Mouse (Mus musculus) adrenal gland, adult 18-20 months (tissue): ENCODE data around the gene Ahnak2. TPM values are rescaled to one million over a fixed set of nuclear protein-coding genes. Genes with fewer than 3 reads are reported as not detected.
A peak's percentile ranks its signal among the peaks of the same experiment; 100 is the strongest.

Experiments
- DNase-seq, 2 experiments: peaks; one replicate each; pipeline ENCODE4 v3.0.0; 2021 to 2022; ENCODE audit warnings: low spot score in 2 of 2
- total RNA-seq, 2 experiments: library from RNA; stranded (reverse); gene quantifications; 1 replicate in 1 of 2; 2 replicates in 1 of 2; pipeline ENCODE4 v1.2.3; 2021

Gene Ahnak2
- total RNA-seq, 2 experiments from 2014 or later, result 4.2 to 9.4 TPM

DNA sequence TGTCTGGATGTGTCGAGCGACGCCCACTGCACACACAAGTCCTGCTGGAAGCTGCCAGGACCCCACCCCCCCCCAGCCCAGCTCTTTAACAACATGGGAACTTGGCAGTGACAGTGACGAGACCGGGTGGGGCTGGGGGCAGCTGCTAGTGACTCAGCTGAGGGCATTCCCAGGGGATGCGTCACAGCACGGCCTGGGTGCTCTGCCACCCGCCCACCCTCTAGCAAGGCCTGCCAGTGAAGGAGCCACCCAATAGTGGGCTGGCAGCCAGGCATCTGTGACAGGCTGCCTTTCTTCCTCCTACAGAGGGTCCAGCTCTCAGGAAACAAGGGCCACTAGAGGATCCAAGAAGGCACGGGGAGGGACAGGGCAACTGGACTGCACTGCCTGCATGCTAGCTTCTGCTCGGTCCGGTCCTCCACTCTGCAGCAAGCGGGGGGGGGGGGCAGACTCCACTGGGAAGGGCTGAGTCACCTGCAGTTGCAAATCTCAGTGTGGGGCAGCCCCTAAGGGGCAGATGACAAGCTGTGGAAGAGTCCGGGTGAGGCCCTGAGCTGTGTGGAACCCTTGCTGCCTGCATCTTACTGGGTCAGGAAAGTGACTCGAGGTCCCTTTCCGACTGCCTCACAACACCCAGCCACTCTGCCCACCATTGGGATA is 4.7 kb downstream of the Ahnak2 start:
- peak; percentile 53 for DNase-seq

DNA sequence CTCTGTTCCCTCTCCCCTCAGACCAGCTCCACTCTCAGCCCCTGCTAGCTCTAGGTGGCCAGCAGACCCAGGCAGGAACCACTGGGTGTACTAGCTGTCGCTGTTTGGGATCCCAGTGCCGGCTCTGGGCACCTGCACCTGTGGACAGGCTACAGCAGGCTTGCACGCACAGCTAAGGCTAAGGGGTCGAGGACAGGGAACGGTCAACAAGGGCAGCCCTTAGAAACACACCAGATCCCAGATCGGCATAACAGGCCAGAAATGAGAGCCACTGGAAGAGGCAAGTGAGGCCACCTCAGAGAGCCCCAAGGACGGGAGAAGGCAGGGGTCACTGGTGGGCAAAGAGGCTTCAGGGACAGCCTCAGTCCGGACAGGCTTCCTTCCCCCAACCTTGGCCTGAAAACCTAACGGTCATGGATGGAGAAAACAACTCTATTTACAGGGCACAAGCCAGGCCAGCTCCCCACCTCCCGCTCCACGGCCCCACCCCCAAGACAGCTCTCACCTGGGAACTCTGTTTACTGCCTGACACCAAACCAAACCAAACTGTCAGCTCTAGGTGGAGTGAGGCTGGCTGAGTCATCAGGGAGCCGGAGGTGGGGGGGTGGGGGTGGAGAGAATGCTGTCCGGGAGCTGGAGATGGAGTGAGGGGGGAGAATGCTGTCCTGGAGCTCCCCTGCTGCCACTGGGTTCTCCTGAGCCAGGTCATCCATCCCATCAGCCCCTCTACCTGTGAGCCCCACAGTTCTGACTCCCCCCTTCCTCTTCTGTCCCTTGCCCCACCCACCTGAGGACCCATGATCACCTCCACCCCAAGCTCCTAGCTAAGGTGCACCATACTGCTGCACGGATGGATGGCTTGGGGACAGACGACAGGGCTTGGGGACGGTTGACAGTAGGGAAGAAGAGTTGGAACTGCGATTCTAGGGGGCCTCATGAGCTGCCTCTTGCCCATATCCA is 5.6 kb downstream of the Ahnak2 start:
- no peak for DNase-seq

DNA sequence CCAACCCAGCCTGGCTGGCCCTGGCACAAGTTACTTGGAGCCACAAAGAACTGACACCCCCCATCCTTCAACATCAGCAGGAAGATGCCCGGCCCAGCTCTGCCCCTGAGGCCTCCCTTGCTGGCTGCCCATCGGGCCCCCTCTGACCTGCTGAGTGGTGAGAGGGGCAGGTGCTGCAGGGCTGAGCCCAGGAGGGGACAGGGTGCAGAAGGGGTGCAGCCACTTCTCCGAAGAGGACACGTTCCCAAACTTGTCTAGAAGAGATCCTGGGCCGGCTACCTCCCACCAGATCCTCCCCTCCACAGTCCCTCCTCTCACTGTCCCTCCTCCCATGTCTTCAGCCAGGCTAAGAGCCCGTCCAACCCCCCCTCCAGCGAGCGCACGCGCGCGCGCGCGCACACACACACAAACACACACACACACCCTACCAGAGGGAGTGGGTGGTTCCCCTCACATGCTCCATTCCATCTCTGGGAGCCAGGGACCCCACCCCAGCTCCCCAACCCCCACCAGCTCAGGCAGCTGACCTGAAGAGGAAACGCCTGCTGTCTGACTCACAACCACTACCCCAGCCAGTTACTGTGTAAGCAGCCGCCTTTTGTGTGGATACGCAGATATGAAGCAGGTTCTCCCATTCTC is 6.9 kb downstream of the Ahnak2 start:
- no peak for DNase-seq

DNA sequence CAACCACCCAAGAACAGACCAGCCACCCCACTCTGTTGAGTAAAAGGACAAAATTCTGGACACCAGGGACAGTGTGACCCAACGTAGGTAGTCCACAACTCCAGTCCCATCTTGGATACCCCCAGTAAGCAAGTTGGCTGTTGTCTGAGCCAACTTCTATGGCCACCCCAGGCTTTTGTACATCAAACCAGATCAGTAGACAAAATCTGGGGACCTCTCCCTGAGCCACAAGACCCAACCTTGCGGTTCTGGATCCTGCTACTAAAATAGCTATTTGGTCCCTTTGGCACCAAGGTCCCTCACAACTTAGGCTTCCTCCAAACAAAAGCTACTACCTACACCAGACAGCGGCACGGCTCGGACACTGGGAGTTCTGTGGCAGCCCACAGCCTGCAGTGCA is 7.5 kb downstream of the Ahnak2 start:
- DNase-seq, result no peak

DNA sequence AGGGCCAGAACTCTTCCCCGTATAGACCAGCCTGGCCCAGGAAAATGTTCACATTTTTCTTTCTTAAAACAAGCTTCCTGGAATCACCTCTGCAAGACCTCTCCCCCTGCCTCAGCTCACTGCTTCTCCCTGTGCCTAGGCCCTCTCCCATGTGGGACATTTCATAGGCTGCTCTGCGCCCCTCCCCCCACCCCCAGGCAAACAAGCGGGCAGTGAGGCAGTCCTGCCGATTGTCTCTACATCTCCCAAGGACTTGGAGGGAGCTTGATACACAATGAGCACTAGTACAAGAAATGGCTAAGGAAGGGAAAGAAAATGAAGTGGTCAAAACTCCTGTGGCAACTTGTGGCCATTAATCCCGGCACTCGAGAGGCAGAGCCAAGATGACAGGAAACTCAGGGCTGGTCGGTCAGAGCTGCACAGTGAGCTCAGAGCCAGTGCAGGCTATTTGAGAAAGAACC is 8.1 kb downstream of the Ahnak2 start:
- DNase-seq, result no peak

DNA sequence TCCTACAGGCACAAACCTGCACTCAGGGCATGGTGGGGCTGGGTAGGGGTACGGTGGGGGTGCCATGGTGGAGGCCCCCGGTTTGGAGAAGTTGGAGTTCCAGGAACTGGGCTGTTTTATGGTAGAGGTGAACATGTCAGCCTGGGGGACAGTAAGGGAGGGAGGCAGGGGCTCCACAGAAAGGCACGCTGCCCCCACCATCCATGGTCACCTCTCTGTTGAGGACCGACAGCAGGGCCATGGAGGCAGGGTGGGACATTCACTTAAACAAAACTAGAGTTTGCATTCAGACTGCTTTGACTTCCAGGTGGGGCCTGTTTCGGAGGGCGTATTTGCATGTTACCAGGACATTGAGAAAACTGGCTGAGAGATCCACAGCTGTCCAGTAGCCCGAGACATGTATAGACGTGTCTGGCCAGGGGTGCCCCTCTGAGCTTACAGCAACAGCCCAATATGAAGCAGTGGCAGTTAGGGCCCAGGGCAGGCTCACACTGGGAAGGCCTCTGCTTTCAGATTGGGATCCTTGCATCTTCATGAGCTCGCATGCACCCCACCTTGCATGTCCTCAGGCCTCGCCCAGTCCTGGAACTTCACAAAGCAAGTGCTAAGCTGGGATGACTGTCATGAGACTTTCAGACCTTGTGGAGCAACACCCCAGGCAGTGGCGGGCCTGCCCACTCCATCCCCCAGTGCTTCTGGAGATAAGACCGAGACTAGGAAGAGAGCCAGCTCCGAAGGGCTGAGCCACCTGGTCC is 8.7 kb downstream of the Ahnak2 start:
- DNase-seq, result no peak

DNA sequence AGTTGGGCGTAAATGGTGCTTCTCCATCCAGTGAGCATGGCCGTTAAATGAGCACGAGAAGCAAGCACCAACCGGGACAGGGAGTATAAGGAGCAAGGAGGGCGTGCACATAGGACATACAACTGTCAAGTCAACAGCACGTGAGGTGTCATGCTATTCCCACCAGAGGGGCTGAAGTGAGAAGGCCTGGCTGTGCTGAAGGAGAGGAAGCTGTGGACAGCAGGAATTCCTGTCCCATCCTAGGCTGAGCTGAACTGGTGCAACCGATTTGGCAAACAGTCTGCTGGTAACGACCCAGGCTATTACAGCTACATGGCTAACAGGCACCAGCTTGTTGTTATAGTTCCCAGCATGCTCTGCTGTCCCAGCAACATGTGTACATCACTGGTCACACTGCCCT is 11.4 kb downstream of the Ahnak2 start:
- no peak for DNase-seq

DNA sequence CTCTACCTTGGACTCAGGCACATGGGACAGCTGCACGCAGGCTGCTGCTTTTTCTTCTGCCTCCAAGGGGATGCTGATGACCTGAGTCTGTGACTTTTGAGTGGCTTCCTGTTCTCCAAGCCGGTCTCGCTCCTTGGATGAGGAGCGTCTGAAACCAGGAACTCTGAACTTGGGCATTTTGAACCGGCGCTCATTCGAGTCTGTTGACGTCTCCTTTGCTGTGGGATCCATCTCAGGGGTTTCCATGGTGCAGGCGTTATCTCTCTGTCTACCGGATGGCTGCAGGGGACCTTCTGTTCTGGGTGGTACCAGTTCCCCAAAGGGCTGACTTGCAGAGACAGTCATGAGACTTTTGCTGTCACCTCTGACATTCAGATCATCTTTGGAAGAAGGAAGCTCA is 28.0 kb downstream of the Ahnak2 start:
- no peak for DNase-seq

DNA sequence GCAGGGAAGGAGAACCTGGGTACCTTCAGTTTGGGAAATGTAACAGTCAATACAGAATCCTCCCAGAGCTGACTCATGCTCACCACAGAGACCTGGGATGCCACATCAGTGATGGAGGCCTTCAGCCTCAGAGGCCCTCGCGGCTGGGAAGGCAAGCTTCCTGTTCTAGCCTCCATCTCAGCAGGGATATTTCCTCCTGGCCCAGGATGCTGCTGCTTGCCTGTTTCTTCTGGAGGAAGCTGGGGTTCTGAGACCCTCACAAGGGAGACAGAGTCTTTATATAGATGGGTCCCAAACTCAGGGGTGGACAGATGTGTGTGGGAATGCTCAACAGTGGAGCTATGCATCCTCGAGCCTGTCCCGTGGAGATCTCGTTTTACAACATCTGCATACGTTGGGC is 28.4 kb downstream of the Ahnak2 start:
- DNase-seq, result peak in 1 of 2 experiments; percentile 10

DNA sequence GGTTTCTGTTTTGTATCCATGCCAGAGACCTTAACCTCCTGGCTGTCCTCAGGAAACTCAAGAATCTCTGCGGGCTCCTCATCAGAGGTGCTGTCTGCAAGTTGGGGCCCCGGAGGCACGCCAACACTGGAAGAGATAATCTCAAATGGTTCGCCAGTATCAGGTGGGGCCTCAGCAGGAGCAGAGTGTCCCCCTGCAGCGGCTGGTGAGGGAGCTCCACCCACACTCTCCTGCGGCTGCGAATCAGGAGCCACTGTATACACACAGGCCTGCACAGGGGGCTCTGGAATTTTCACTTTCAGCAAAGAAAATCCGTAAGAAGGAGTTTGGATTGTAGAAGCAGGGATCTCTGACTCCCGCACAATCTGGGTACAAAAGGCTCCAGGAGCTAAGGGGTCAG is 29.1 kb downstream of the Ahnak2 start:
- peak in 1 of 2 experiments; percentile 16 for DNase-seq

DNA sequence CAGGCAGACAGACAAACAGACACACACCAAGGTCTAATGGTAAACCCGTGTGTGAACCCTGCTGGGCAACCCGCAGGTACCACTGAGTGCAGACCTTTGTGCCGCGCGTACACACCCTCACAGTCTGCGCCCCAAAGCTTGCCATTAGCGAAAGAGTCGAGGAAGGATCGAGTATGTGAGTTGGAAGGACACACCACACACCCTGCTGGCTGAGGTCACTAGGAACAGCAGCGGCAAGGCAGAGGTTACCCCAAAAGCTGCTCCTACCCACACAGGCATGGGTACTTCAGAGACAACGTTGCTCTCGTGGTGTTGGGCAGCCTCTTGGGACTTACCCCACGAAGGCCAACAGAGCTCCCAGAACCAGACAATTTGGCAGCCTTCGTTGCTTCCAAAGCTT is 30.2 kb downstream of the Ahnak2 start:
- peak in 1 of 2 experiments; percentile 4 for DNase-seq

DNA sequence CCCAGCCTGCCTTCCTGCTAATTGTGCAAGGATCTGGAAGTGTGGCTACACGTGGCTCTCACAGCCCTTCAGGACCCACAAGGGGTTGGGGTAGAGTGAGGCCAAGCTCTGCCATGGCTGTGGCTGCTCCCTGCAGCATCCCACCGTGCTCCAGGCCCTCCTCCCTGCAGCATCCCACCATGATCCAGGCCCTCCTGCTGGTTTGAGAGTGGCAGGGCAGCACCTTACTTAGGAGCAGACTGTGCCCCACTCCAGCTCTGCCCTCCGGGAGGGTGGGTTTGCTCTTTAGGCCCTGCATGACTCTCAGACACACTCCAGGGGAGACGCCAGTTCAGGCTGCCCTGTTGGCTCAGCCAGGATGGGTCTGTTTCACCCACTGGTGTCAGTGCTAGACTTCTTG is 32.1 kb downstream of the Ahnak2 start:
- DNase-seq, result peak in 1 of 2 experiments; percentile 14

DNA sequence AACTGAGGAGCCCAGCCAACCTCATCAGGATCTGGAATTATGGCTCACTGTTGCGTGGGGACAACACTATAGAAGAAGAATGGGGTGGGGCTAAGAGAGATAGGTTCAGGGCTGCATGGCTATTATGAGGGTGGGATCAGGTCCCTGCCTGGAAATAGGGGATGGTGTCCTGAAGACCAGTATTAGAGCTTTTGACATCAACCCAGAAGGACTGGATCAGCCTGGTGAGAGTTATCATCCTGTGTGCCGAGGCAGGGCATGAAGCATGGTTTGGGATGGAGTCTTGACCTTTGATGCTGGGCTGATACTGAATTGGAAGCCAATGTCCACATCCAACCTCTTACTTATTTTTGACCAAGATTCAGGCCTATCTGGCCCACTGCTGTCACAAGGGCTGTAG is 32.7 kb downstream of the Ahnak2 start:
- peak in 1 of 2 experiments; percentile 14 for DNase-seq

DNA sequence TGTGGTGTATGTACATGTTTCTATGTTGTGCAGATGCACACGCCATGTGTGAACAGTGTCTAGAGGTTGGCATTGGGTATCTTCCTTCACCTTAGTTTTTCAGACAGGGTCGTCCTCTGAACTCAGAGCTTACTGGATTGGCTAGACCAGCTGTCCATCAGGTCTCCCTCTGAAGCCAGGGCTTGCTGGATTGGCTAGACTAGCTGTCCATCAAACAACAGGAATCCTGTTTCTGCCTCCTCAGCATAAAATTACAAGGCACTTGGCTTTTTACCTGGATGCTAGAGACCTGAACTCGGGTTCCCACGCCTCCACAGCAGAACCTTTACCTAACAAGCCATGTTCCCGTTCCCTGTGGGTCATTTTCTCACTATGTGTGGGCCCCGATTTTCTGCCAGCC is 33.4 kb downstream of the Ahnak2 start:
- DNase-seq, result peak in 1 of 2 experiments; percentile 9

DNA sequence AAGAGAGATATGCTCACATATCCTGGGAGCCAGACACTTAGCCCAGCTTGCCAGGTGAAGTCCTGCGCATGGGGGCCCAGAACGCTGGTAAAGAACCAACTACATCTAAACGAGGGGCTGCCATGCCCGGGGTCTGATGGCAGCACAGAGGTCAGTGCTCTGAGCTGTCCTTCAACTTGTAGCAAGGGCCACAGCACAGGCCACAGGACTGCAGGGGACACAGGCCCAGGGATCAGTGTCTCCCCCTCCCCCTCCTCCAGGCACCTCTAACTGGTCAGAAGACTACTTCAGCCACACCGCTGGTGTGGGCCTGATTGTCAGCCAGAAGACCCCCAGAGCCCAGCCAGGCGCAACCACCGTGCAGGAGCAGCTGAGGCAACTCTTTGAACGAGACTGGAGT is 34.3 kb downstream of the Ahnak2 start:
- DNase-seq, result no peak

DNA sequence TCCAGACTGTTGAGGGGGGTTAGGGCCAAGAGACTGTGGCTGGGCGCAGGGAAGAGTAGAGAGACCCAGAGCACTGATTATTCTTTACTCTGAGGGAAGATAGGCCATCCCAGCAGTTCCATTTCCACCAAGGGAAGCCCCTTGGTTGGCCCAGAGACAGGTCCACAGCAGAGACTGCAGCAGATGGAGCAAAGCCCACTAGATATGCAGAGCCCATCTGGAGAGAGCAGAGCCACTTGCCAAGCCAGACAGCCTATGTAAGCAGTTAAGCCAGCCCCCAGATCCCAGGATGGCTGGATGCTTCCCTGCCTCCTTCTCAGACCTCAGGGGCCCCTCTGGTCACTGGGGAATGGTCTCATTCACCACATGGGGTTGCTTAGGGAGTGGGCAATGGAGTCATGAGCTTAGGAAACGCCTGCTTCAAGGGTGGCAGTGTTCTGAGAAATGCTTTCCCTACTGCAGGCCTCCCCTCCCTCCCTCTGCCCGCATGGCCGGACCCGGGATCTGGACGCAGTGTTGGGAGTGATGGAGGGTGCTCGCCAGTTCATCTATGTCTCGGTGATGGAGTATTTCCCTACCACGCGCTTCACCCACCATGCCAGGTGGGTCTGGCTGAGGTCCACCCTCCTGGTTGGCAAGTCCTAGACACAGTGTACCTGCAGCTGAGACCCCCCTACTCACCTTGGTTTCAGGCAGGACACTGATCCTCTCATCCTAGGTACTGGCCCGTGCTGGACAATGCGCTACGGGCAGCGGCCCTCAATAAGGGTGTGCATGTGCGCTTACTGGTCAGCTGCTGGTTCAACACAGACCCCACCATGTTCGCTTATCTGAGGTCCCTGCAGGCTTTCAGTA is 35.2 kb downstream of the Ahnak2 start:
- DNase-seq, result peak in 1 of 2 experiments; percentile 15

DNA sequence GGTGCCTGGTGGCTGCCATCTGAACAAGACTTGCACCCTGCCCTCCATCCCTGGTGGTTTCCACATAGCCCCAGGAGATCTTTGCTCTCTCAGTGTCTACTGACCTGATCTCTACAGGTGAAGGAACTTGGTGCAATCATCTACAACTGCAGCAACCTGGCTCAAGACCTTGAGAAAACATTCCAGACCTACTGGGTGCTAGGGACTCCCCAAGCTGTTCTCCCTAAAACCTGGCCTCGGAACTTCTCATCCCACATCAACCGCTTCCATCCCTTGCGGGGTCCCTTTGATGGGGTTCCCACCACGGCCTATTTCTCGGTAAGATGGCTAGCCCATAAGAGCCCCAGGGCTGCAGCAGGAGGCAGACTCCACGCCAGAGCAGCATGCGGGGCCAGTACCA is 35.9 kb downstream of the Ahnak2 start:
- DNase-seq, result peak in 1 of 2 experiments; percentile 7

DNA sequence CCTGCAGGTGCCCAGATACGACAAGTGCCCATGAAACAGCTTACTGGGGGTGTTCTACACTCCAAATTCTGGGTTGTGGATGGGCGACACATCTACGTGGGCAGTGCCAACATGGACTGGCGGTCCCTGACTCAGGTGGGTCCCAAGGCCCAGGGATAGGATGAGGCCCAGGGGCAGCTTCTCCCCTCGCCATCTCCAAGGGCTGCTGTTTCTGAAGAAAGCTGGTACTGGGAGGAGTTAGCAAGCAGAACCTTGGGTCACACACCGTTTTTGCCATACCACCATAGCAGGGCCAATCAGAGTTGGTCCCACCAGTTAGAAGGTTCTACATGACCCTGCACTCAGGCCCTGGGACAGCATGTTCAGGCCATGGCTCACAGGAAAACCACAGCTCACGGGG is 37.5 kb downstream of the Ahnak2 start:
- peak in 1 of 2 experiments; percentile 17 for DNase-seq

DNA sequence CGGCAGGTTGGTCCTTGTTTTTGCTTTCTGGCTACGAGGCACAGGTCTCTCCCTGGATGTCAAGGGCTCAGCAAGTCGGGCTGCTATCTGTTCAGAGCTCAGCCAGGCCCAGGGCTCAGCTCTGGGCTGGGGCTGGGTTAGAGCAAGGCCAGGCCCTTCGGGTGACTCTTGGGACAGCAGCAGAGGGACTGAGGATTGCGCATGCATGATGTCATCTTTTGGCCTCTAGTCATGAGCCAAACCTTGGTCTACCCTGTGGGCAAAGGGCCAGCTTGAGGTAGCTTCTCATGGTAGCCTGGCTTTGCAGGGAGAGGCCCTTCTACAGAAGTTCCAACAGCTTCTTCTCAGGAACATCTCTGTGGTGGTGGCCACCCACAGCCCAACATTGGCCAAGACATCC is 38.3 kb downstream of the Ahnak2 start:
- peak; percentile 26 to 46 for DNase-seq

DNA sequence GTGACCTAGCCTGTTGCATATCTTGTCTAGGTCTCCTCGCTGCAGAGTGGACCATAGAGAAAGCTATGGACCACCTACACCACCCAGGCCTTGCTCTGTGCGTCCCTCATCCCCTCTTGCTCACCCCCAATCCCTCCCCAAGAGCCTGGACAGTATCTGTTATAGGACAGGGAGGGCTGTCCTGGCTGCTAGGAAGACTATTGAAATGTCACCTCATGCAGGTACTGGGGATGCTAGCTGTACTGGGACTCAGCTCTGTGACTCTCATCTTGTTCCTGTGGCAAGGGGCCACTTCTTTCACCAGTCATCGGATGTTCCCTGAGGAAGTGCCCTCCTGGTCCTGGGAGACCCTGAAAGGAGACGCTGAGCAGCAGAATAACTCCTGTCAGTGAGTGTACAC is 39.3 kb downstream of the Ahnak2 start:
- DNase-seq, result peak in 1 of 2 experiments; percentile 9
